Mouse (Mus musculus) G1E (cell line): ENCODE results near the gene Cd38.

Experiments used
- CTCF ChIP-seq: IDR thresholded peaks from 2 replicates; pipeline ENCODE4 v1.5.1; 2012; ENCODE audit warnings: low read depth, low read length, inconsistent platforms, mixed read lengths
- GATA1 ChIP-seq: IDR thresholded peaks from 2 replicates; pipeline ENCODE4 v1.6.1; 2012; ENCODE audit warnings: borderline replicate concordance, low read length, inconsistent platforms, mixed read lengths

DNA sequence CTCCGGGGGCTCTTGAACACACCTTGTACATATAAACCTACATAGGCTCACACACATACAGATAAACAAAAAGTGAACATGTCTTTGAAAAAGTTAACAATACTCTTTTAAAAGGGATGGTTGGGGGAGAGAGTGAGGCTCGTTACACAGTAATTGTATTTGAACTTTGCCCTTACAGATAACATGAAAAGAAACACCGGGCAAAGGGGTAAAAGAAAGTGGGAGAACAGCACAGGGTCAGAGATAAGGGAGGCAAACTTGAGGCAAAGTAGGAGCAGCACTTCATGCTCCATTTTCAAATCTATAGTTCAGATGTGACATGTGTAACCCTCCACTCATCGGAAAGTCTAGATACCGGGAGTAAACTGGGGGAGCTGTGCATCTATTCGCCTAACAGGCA is 4.7 kb upstream of the Cd38 start:
- TF ChIP-seq CTCF (no peak), GATA1 (no peak)
